Mouse (Mus musculus) right cerebral cortex, postnatal 10 days (tissue): Measurements from ENCODE around the gene Prkcb.

Experiments
- DNase-seq, 2 experiments: peaks; one replicate each; pipeline ENCODE4 v3.0.0; 2021; ENCODE audit warnings: low spot score in 2 of 2

The Prkcb gene

GRCm38 (mm10) chr7:122520850-122521638 lies 232.5 kb downstream of the Prkcb start:
- no peak for DNase-seq

- DNase-seq: no peak
These were observed 239.7 kb downstream of the Prkcb start for GRCm38 (mm10) chr7:122528201-122528600.

- no peak for DNase-seq
These were observed 240.1 kb downstream of the Prkcb start for GRCm38 (mm10) chr7:122528646-122529045.

- no peak for DNase-seq
These were observed 245.2 kb downstream of the Prkcb start for GRCm38 (mm10) chr7:122533566-122534360.

GRCm38 (mm10) chr7:122544616-122545015 lies 256.1 kb downstream of the Prkcb start:
- DNase-seq: no peak

- DNase-seq: no peak
These were observed 268.1 kb downstream of the Prkcb start for GRCm38 (mm10) chr7:122556575-122557140.

- no peak for DNase-seq
These were observed 269.7 kb downstream of the Prkcb start for GRCm38 (mm10) chr7:122558085-122558811.

- no peak for DNase-seq
These were observed 270.4 kb downstream of the Prkcb start for GRCm38 (mm10) chr7:122558912-122559311.

- no peak for DNase-seq
These were observed 274.0 kb downstream of the Prkcb start for GRCm38 (mm10) chr7:122562586-122562985.

GRCm38 (mm10) chr7:122565371-122565770 lies 276.8 kb downstream of the Prkcb start:
- no peak for DNase-seq

GRCm38 (mm10) chr7:122566011-122566410 lies 277.5 kb downstream of the Prkcb start:
- no peak for DNase-seq

- DNase-seq: no peak
These were observed 280.2 kb downstream of the Prkcb start for GRCm38 (mm10) chr7:122568787-122569186.

- no peak for DNase-seq
These were observed 281.9 kb downstream of the Prkcb start for GRCm38 (mm10) chr7:122570407-122570806.

- DNase-seq: no peak
These were observed 284.6 kb downstream of the Prkcb start for GRCm38 (mm10) chr7:122573101-122573635.

- peak in 1 of 2 experiments; percentile 45 for DNase-seq
These were observed 285.9 kb downstream of the Prkcb start for GRCm38 (mm10) chr7:122574418-122574817.

- DNase-seq: no peak
These were observed 286.5 kb downstream of the Prkcb start for GRCm38 (mm10) chr7:122575056-122575455.

GRCm38 (mm10) chr7:122575506-122575905 lies 287.0 kb downstream of the Prkcb start:
- peak; percentile 47 to 61 for DNase-seq

GRCm38 (mm10) chr7:122577571-122577970 lies 289.0 kb downstream of the Prkcb start:
- DNase-seq: no peak

- no peak for DNase-seq
These were observed 291.1 kb downstream of the Prkcb start for GRCm38 (mm10) chr7:122579461-122580157.

GRCm38 (mm10) chr7:122580158-122580475 lies 291.6 kb downstream of the Prkcb start:
- DNase-seq: no peak
